Mouse (Mus musculus) hindbrain, embryonic 10.5 days (tissue): ENCODE data around the gene Dnpep. TPM values are rescaled to one million over a fixed set of nuclear protein-coding genes. Genes with fewer than 3 reads are reported as not detected.

Experiments used
- DNase-seq: peaks from one replicate; pipeline ENCODE4 v3.0.0-alpha.2; 2017; ENCODE audit warnings: low spot score
- H3K27ac ChIP-seq: fragments of 300-500 bp; sonication (generic); 2 replicates; pipeline ENCODE4 v1.5.1; 2016; ENCODE audit warnings: mild to moderate bottlenecking, moderate library complexity
- H3K27me3 ChIP-seq: fragments of 300-500 bp; sonication (generic); 2 replicates; pipeline ENCODE4 v1.6.1; 2016; ENCODE audit warnings: mild to moderate bottlenecking; ENCODE audit not compliant: poor library complexity, insufficient read depth, severe bottlenecking
- H3K36me3 ChIP-seq: fragments of 300-500 bp; sonication (generic); 2 replicates; pipeline ENCODE4 v1.6.1; 2016; ENCODE audit warnings: mild to moderate bottlenecking, moderate library complexity
- H3K4me1 ChIP-seq: fragments of 300-500 bp; sonication (generic); replicated peaks from 2 replicates; pipeline ENCODE4 v1.6.1; 2016; ENCODE audit warnings: mild to moderate bottlenecking
- H3K4me3 ChIP-seq: fragments of 300-500 bp; sonication (generic); 2 replicates; pipeline ENCODE4 v1.5.1; 2016; ENCODE audit warnings: mild to moderate bottlenecking, moderate library complexity
- H3K9me3 ChIP-seq: fragments of 300-500 bp; sonication (generic); 2 replicates; pipeline ENCODE4 v1.6.1; 2016; ENCODE audit warnings: mild to moderate bottlenecking, moderate library complexity
- WGBS: fragments of 180-500 bp; shearing (Covaris S2); methylation state at CpG from one replicate; pipeline ENCODE4 v1.1.7; 2016; 5-methylcytosine and 5-hydroxymethylcytosine counted together
- polyA plus RNA-seq: library from polyadenylated mRNA; unstranded; fragments of >200 nt; fragmentation: Nextera tagmentation; extraction: Ambion mirVana; gene quantifications from 2 replicates; pipeline ENCODE4 v1.2.1, GENCODE M21; 2016

The Dnpep gene
- polyA plus RNA-seq, 1 experiment from 2014 or later, result 199 TPM

DNA sequence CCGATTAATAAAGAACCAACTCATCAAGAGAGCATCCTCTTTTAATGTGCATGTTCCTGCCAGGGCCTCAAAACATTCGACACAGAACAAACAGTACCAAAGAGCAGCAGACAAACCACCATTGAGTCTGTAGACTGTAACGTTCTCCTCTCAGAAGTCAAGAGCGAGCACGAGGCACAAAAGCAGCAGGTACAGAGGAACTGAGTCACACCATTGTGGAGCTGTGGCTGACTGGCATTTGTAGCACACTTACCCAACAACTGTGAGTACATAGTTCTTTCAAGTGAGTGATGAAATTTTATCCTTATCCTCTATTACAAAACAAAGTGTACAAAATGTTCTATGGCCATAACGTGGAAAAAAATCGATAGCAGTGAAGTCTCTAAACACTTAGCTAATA lies 32.9 kb downstream of the Dnpep start:
- Histone ChIP-seq H3K4me3 (no peak overlapping the region), H3K4me1 (peaks cover 16% of the 10 kb centered on the region), H3K27ac (no peak overlapping the region), H3K27me3 (no peaks in the 10 kb centered on the region), H3K36me3 (no peaks in the 10 kb centered on the region), H3K9me3 (peaks cover 11% of the 10 kb centered on the region; the same call in 1 of the 2 replicates)
- DNase-seq, result no peak
- 89% methylated on average over 7 of the region's 7 CpGs for WGBS

DNA sequence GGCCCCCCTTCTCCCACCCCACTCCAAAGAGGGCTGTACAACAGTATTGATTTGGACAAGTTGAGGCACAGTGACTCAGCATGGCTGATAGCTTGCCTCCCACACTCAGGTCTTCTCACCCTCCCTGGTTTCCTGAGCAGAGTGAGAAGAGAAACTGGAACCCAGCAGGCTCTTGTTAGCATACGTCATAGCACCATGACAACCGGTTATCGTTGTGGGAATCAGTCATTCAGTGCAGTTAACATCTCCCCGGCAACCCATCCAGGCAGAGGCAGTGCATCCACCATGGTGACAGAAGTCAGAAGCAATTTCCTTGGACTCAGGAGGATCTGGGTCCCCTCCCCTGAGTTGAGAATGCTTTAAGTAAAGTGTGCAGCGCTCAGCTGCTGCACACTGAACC lies 34.8 kb downstream of the Dnpep start:
- DNase-seq, result no peak
- 76% methylated on average over 5 of the region's 5 CpGs for WGBS

DNA sequence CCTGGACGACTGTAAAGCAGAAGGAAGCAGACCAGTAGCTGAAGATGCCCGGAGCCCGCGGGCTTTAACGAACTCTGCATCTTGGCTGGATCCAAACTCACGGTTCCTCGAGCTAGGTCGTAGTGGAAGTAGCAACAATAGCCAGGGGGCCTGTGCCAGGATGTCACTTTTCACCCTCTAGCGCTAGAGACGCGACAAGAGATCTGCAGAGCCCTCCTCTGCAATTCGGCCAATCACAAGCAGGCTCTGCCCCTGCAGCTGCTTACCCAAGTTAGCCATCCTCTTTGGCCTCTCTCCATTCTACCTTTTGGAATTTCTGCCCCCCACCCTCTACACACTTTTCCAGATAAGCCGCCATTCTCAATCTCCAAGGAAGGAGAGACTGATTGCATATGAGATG lies 39.6 kb downstream of the Dnpep start, which contains the start of gene Resp18:
Gene Resp18 (minus strand): TSS at position 188 of the 400 bp plus-strand sequence.
- no peak for DNase-seq
- H3K4me1 ChIP-seq, result 0 out of 2 replicates have a peak, but pooled peaks cover 6% of the 10 kb centered on the region
- H3K27me3 ChIP-seq, result peaks cover 33% of the 10 kb centered on the region
- H3K36me3 ChIP-seq, result no peaks in the 10 kb centered on the region
- H3K4me3 ChIP-seq, result peak within 1 kb of the TSS; percentile 40
- WGBS, result 6% methylated on average over 13 of the region's 13 CpGs
- H3K9me3 ChIP-seq, result peaks cover 11% of the 10 kb centered on the region; the same call in 1 of the 2 replicates
- H3K27ac ChIP-seq, result 0 out of 2 replicates have a peak within 1 kb of the TSS, but pooled peaks have one; percentile 12

More for the DNA sequence above, 34.8 kb downstream of the Dnpep start:
- Histone ChIP-seq H3K36me3 (no peaks in the 10 kb centered on the region), H3K4me3 (no peak overlapping the region), H3K4me1 (0 out of 2 replicates have a peak, but pooled peaks cover 4% of the 10 kb centered on the region), H3K27ac (no peak overlapping the region), H3K9me3 (peaks cover 11% of the 10 kb centered on the region; the same call in 1 of the 2 replicates), H3K27me3 (peaks cover 12% of the 10 kb centered on the region)

DNA sequence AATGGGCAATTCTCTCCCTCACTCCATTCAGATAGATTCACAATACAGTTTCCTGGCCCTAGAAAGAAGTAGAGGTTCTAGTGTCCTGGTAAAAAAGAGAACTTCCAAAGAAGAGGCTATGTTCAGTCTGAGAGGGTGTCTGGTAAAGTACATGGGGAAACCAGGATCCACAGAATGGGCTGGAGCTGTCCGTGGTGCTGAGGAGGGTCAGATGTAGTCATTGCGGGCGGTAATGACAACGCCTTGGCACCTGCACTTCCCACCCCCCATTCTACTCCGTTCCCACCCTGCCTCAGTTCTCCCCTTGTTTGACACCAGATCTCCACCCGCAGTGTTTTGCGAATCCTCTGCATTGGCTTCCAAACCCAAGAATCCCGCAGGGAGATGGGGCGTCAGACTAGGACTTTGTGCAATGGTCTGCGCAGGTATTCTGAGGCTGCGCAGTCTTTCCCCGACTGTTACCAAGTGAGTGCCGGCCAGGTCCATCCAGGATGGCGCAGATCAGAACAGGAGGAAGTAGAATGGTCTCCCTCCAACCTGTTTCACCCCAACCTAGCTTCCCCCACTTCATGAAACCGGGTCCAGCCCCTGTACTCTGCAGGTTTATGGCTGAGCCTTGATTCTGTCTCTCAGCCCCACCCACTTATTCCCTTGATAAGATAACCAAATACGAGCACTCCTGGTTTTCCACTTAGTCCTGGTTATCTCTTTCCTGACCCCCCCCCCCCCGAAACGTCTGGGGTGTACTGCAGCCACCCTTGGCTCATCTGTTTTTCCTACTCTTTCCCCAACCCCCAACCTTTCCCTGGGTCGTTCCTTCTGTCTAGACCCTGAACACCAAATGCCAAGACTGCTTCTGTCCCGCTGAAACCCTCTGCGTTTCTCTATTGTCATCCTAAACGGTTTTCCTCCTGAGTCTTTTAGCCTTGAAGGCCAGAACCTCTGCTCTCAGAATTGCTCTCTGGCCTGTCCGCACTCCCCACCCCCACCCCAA lies 40.3 kb downstream of the Dnpep start:
- peak; percentile 45 for DNase-seq
- Histone ChIP-seq H3K4me1 (0 out of 2 replicates have a peak, but pooled peaks cover 6% of the 10 kb centered on the region), H3K27ac (0 out of 2 replicates have a peak overlapping the region, but pooled peaks have one; percentile 12), H3K27me3 (peaks cover 33% of the 10 kb centered on the region), H3K9me3 (peaks cover 11% of the 10 kb centered on the region; the same call in 1 of the 2 replicates), H3K36me3 (no peaks in the 10 kb centered on the region), H3K4me3 (peak overlapping the region; percentile 40)
- WGBS, result 4% methylated on average over 23 of the region's 23 CpGs

DNA sequence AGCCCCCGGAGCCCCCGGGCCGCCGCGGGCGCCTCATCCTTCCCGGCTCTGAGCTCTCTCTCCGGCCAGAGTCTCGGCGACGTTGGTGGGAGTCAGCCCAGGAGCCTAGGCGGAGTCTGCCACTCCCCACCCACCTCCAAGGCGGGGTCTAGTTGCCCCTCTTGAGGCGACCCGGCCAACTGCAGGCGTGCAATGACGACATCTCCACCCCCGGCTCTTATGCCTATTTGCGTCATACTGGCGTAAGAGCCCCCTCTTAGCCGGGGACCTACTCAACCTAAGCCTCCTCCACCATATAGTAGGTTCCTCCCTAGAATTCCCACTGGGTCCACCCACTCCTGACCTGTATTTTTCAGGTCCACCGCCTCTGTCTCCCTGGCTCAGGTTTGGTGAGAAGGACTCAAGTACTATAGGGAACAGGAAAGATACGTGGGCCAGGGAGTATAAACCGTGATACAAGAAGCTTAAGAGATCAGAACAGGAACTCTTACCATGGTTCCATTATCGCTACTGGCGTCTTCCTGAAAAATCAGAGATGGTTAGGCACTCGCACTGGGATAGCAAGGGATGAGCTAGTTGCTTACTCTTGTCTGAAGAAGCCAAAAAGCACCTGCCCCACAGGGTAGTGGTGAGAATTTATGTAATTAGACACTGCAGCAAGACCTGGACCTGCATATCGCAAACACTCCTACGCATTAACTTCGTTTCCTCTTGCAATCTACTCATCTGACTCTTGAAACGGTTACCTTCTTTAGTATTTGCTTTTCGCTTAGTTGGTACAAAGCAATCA lies 53.5 kb downstream of the Dnpep start, which contains the start of gene Ptprn:
Gene Ptprn (minus strand): TSS at position 412 of the 790 bp plus-strand sequence.
- Histone ChIP-seq H3K9me3 (no peaks in the 10 kb centered on the region), H3K27ac (peak within 1 kb of the TSS; percentile 64), H3K36me3 (no peaks in the 10 kb centered on the region), H3K27me3 (peaks cover 59% of the 10 kb centered on the region), H3K4me3 (peak within 1 kb of the TSS; percentile 54), H3K4me1 (peaks cover 12% of the 10 kb centered on the region)
- 12% methylated on average over 32 of the region's 32 CpGs for WGBS
- no peak for DNase-seq

DNA sequence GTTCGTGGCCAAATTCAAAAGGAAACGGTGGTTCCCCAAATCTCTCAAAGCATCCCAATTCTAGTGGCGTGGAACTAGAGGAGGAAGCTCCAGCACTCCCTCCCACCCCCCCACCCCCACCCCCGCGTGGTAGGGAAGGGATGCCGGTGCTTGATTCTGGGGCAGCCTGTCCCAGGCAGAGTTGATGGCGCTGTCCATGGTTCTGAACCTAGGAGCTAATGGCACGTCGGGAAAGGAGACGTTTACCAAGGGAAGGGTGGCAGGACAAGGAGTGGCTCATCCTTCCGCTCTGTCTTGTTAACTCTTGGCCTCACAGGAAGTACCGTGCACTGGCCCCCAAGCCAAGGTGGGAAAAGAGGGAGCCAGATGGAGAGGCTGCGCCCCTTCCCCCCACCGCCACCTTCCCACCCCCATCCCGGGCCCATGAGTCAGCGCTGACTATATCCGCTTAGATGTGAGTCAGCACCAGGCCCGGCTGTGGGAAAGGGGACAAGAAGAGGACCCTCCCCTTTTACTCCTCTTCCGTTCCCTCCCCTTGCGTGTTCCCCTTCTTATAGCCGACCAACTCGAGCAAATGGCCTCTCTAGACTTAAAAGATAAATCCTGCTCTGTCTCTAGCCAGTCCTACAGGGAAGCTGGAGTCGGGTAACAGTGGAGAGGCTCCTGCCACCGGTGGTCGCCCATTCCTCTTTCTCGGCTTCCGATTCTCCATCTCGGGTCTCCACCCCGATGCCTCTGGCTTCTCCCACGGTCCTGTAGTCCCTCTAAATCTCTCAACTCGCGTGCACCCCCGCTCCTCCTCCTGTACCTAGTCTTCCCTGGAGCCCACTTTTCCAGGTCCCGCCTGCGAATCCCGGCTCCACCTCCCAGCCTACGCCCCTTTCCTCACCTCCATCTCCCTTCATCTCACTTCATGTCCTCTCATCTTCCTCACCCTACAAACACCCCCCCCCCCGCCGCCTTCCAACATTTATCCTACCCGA lies 54.5 kb downstream of the Dnpep start:
- H3K9me3 ChIP-seq, result no peaks in the 10 kb centered on the region
- peak; percentile 71 for DNase-seq
- peaks cover 12% of the 10 kb centered on the region for H3K4me1 ChIP-seq
- WGBS, result 1% methylated on average over 40 of the region's 40 CpGs
- H3K36me3 ChIP-seq, result no peaks in the 10 kb centered on the region
- H3K4me3 ChIP-seq, result peak overlapping the region; percentile 54
- peak overlapping the region; percentile 64; the same call in 1 of the 2 replicates for H3K27ac ChIP-seq
- peaks cover 62% of the 10 kb centered on the region for H3K27me3 ChIP-seq

DNA sequence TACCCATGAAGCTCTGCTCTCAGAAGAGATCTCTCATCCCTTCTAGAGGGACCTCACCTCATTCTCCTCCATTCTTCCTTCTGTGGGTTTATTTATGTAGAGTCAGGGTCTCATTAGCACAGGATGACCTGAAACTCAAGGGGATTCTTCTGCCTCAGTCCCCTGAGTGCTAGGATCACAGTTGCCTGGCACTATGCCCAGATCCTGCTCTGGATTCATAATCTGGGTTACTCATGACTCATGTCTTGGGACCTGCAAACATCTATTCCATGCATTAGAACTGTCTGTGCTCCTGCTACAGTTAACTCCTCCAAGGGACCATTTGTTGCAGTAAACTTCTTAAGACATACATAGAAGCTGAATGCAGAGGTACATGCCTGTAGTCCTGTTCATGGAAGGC lies 56.5 kb downstream of the Dnpep start:
- no peak for DNase-seq
- no peak overlapping the region for H3K27ac ChIP-seq
- H3K27me3 ChIP-seq, result peaks cover 63% of the 10 kb centered on the region
- H3K4me1 ChIP-seq, result peaks cover 12% of the 10 kb centered on the region
- H3K36me3 ChIP-seq, result no peaks in the 10 kb centered on the region
- H3K4me3 ChIP-seq, result no peak overlapping the region
- H3K9me3 ChIP-seq, result no peaks in the 10 kb centered on the region

Other genes with a start within 250 kb of the Dnpep start
- 14.1 and 14.7 TPM in 2 replicates for gene Nhej1, start 192.8 kb downstream of the Dnpep start, polyA plus RNA-seq
- not detected in 2 replicates for gene Slc23a3, start 184.1 kb downstream of the Dnpep start, polyA plus RNA-seq
- 53.5 and 67.2 TPM in 2 replicates for gene Cnppd1, start 175.3 kb downstream of the Dnpep start, polyA plus RNA-seq
- 46.0 and 63.4 TPM in 2 replicates for gene Retreg2, start 175.2 kb downstream of the Dnpep start, polyA plus RNA-seq
- gene Zfand2b, start 149.3 kb downstream of the Dnpep start, polyA plus RNA-seq, result 38.0 and 43.8 TPM in 2 replicates
- gene Abcb6, start 137.6 kb downstream of the Dnpep start, polyA plus RNA-seq, result 32.6 and 35.7 TPM in 2 replicates
- 21.6 and 23.8 TPM in 2 replicates for gene Ankzf1, start 125.8 kb downstream of the Dnpep start, polyA plus RNA-seq
- 23.1 and 32.1 TPM in 2 replicates for gene Atg9a, start 125.8 kb downstream of the Dnpep start, polyA plus RNA-seq
- gene Glb1l, start 107.2 kb downstream of the Dnpep start, polyA plus RNA-seq, result 14.5 and 19.9 TPM in 2 replicates
- gene Stk16, start 107.2 kb downstream of the Dnpep start, polyA plus RNA-seq, result 143 and 153 TPM in 2 replicates
- gene Tuba4a, start 98.1 kb downstream of the Dnpep start, polyA plus RNA-seq, result 10.8 and 19.4 TPM in 2 replicates
- gene A630095N17Rik, start 85.9 kb downstream of the Dnpep start, polyA plus RNA-seq, result not detected in 2 replicates
- 28.9 and 37.5 TPM in 2 replicates for gene Dnajb2, start 81.6 kb downstream of the Dnpep start, polyA plus RNA-seq
- 3.9 and 7.9 TPM in 2 replicates for gene Ptprn, start 53.5 kb downstream of the Dnpep start, polyA plus RNA-seq
- 7.5 and 22.3 TPM in 2 replicates for gene Resp18, start 39.6 kb downstream of the Dnpep start, polyA plus RNA-seq
- gene Des, start 42.3 kb upstream of the Dnpep start, polyA plus RNA-seq, result 3.8 and 4.5 TPM in 2 replicates
- 19.0 and 20.2 TPM in 2 replicates for gene Speg, start 57.3 kb upstream of the Dnpep start, polyA plus RNA-seq
- 62.3 and 91.2 TPM in 2 replicates for gene Gmppa, start 117.9 kb upstream of the Dnpep start, polyA plus RNA-seq
- 3.8 and 9.3 TPM in 2 replicates for gene Asic4, start 132.4 kb upstream of the Dnpep start, polyA plus RNA-seq
- gene Chpf, start 161.3 kb upstream of the Dnpep start, polyA plus RNA-seq, result 25.1 and 29.8 TPM in 2 replicates
- 8.6 and 20.4 TPM in 2 replicates for gene Tmem198, start 161.5 kb upstream of the Dnpep start, polyA plus RNA-seq
- 37.9 and 44.2 TPM in 2 replicates for gene Obsl1, start 188.5 kb upstream of the Dnpep start, polyA plus RNA-seq
- 2.7 TPM in 2 replicates for gene Inha, start 189.1 kb upstream of the Dnpep start, polyA plus RNA-seq
- gene Stk11ip, start 203.5 kb upstream of the Dnpep start, polyA plus RNA-seq, result 29.6 and 30.0 TPM in 2 replicates
- gene Slc4a3, start 228.3 kb upstream of the Dnpep start, polyA plus RNA-seq, result 13.2 and 19.8 TPM in 2 replicates